Mouse (Mus musculus): ENCODE results near the gene Mrrf.

DNA sequence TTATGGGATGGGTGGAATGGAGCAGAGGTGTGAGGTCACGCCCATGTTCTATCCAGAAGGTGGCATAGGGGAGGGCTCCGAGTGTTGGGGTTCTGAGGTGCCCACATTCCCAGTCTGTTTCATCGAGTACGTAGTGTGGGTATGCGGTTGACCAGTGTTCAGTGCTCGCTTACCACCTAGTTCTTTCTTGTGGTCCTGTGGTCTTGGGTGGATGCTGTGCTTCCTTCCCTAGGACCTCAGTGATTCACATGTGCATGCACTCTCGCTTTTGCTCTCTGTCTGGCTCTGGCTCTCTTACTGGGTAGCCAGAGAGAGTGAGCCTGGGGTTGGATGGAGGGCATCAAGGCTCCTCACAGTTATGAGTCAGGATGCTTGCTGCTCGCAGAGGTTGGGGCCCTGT lies 83.9 kb downstream of the Mrrf start:
- no peak for TF ChIP-seq GATA1 (IDR thresholded peaks at IDR 0.05; ENCODE audit: borderline replicate concordance, low read length)
- no peak for TF ChIP-seq FLI1 (IDR thresholded peaks at IDR 0.05; ENCODE audit: low read length)
